Mouse (Mus musculus): Measurements from ENCODE around the gene Gpr156. TPM values are rescaled to one million over a fixed set of nuclear protein-coding genes. Genes with fewer than 3 reads are reported as not detected.
A peak's percentile ranks its signal among the peaks of the same experiment; 100 is the strongest.

Gpr156 gene
- polyA plus RNA-seq, 1 experiment from 2014 or later, result 0.61 TPM

GRCm38 (mm10) chr16:37973855-37974519 lies 57.7 kb downstream of the Gpr156 start:
- Histone ChIP-seq H3K27me3 (replicated peaks; ENCODE audit: control insufficient read depth, insufficient read depth, low read length) (no peaks in the 10 kb centered on the region), H3K27ac (ENCODE audit: low read depth) (0 out of 2 replicates have a peak overlapping the region, but pooled peaks have one; percentile 6), H3K36me3 (ENCODE audit: control insufficient read depth, insufficient read depth, low read length) (no peaks in the 10 kb centered on the region), H3K9me3 (ENCODE audit: control insufficient read depth, low read length) (no peaks in the 10 kb centered on the region), H3K4me3 (ENCODE audit: low read depth, low read length) (no peak overlapping the region), H3K4me1 (replicated peaks; ENCODE audit: control insufficient read depth, insufficient read depth, low read length) (peaks cover 6% of the 10 kb centered on the region; the same call in 1 of the 2 replicates), H3K9ac (ENCODE audit: low read length) (no peak overlapping the region), H3K4me2 (ENCODE audit: low read length) (no peak overlapping the region)
- 32% methylated on average over 11 of the region's 11 CpGs for WGBS
- peak; percentile 47; the same call in 1 of the 2 replicates for ATAC-seq (replicated peaks; ENCODE audit: low FRiP score, low TSS enrichment, low read depth)
- DNase-seq (ENCODE audit: low spot score), result no peak

DNA sequence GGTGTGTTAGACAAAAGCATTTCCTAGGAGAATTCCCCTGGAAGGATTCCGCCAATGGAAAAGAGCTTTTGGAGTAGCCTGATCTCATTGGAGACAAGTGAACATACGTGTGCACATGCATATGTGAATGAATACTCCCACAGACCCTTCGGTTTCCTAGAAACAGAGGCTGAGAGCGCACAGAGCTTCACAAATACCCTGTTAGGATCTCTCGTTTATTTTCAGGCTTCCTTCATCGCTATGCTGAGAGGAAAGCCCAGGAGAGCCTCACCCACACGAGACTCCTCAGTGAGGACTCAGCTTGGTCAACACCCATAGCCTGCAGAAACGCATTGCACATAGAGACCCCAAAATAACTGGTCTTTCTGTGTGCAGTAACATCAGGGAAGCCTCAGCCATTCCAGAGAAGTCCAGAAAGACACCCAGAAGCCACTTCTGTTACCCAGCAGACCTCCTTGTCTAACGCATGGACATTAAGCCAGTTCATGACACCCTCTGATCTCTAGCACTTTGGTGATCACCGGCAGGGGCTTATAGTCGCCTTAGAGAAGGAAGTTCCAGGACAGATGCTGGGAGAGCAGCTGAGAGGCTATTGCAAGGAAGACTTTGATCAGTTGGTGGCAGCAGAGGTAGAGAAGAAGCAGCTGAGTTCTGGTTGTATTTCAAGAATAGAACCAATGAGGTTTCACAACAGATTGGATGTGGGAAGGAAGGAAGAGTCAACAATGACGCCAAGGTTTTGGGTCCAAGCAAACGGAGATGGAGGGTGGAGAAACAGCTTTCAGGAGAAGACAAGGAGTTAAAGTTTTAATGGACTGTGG lies 58.4 kb downstream of the Gpr156 start:
- DNase-seq (ENCODE audit: low spot score) (no peak), ATAC-seq (replicated peaks; ENCODE audit: low FRiP score, low TSS enrichment, low read depth) (no peak)
- Histone ChIP-seq H3K9me3 (ENCODE audit: control insufficient read depth, low read length) (no peaks in the 10 kb centered on the region), H3K4me3 (ENCODE audit: low read depth, low read length) (no peak overlapping the region), H3K4me2 (ENCODE audit: low read length) (no peak overlapping the region), H3K27me3 (replicated peaks; ENCODE audit: control insufficient read depth, insufficient read depth, low read length) (no peaks in the 10 kb centered on the region), H3K36me3 (ENCODE audit: control insufficient read depth, insufficient read depth, low read length) (no peaks in the 10 kb centered on the region), H3K27ac (ENCODE audit: low read depth) (0 out of 2 replicates have a peak overlapping the region, but pooled peaks have one; percentile 6), H3K9ac (ENCODE audit: low read length) (no peak overlapping the region), H3K4me1 (replicated peaks; ENCODE audit: control insufficient read depth, insufficient read depth, low read length) (peaks cover 6% of the 10 kb centered on the region; the same call in 1 of the 2 replicates)
- WGBS, result 45% methylated on average over 13 of the region's 13 CpGs

DNA sequence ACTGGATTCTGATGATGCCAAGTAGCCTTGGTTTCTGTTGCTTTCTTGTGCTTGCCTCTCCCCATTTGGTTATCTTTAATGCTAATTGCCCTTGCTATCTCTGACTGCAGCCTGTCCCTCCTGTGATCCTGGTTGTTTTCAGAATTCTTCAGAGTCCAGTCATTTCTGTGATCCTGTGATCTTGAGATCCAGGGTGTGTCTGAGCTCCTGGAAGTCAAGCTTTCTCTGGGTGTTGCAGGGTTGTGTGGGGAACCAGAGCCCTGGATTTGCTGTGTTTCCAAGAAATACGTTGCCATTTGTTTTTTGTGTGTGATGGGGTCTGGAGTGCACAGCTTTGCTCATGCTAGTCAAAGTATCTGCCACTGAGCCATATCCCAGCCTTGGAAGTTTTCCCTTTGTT lies 65.6 kb downstream of the Gpr156 start:
- H3K9me3 ChIP-seq (ENCODE audit: control insufficient read depth, low read length), result no peaks in the 10 kb centered on the region
- H3K4me2 ChIP-seq (ENCODE audit: low read length), result no peak overlapping the region
- H3K4me1 ChIP-seq (replicated peaks; ENCODE audit: control insufficient read depth, insufficient read depth, low read length), result no peaks in the 10 kb centered on the region
- DNase-seq (ENCODE audit: low spot score), result no peak
- H3K9ac ChIP-seq (ENCODE audit: low read length), result no peak overlapping the region
- no peaks in the 10 kb centered on the region for H3K36me3 ChIP-seq (ENCODE audit: control insufficient read depth, insufficient read depth, low read length)
- H3K4me3 ChIP-seq (ENCODE audit: low read depth, low read length), result no peak overlapping the region
- H3K27me3 ChIP-seq (replicated peaks; ENCODE audit: control insufficient read depth, insufficient read depth, low read length), result no peaks in the 10 kb centered on the region
- WGBS, result 71% methylated on average over 1 of the region's 1 CpGs
- H3K27ac ChIP-seq (ENCODE audit: low read depth), result no peak overlapping the region
- no peak for ATAC-seq (replicated peaks; ENCODE audit: low FRiP score, low TSS enrichment, low read depth)

GRCm38 (mm10) chr16:37988211-37988865 lies 72.0 kb downstream of the Gpr156 start:
- ATAC-seq (replicated peaks; ENCODE audit: low FRiP score, low TSS enrichment, low read depth) (no peak), DNase-seq (ENCODE audit: low spot score) (no peak)
- H3K4me2 ChIP-seq (ENCODE audit: low read length), result no peak overlapping the region
- no peaks in the 10 kb centered on the region for H3K9me3 ChIP-seq (ENCODE audit: control insufficient read depth, low read length)
- no peaks in the 10 kb centered on the region for H3K27me3 ChIP-seq (replicated peaks; ENCODE audit: control insufficient read depth, insufficient read depth, low read length)
- H3K9ac ChIP-seq (ENCODE audit: low read length), result no peak overlapping the region
- 48% methylated on average over 11 of the region's 11 CpGs for WGBS
- H3K4me1 ChIP-seq (replicated peaks; ENCODE audit: control insufficient read depth, insufficient read depth, low read length), result peaks cover 6% of the 10 kb centered on the region; the same call in 1 of the 2 replicates
- no peaks in the 10 kb centered on the region for H3K36me3 ChIP-seq (ENCODE audit: control insufficient read depth, insufficient read depth, low read length)
- H3K27ac ChIP-seq (ENCODE audit: low read depth), result no peak overlapping the region
- no peak overlapping the region for H3K4me3 ChIP-seq (ENCODE audit: low read depth, low read length)

GRCm38 (mm10) chr16:37989796-37990195 lies 73.5 kb downstream of the Gpr156 start:
- H3K9me3 ChIP-seq (ENCODE audit: control insufficient read depth, low read length), result no peaks in the 10 kb centered on the region
- H3K27me3 ChIP-seq (replicated peaks; ENCODE audit: control insufficient read depth, insufficient read depth, low read length), result no peaks in the 10 kb centered on the region
- no peak overlapping the region for H3K4me2 ChIP-seq (ENCODE audit: low read length)
- DNase-seq (ENCODE audit: low spot score) (no peak), ATAC-seq (replicated peaks; ENCODE audit: low FRiP score, low TSS enrichment, low read depth) (no peak; the same call in 1 of the 2 replicates)
- no peak overlapping the region for H3K4me3 ChIP-seq (ENCODE audit: low read depth, low read length)
- no peak overlapping the region for H3K27ac ChIP-seq (ENCODE audit: low read depth)
- no peaks in the 10 kb centered on the region for H3K36me3 ChIP-seq (ENCODE audit: control insufficient read depth, insufficient read depth, low read length)
- 56% methylated on average over 3 of the region's 3 CpGs for WGBS
- no peak overlapping the region for H3K9ac ChIP-seq (ENCODE audit: low read length)
- peaks cover 6% of the 10 kb centered on the region; the same call in 1 of the 2 replicates for H3K4me1 ChIP-seq (replicated peaks; ENCODE audit: control insufficient read depth, insufficient read depth, low read length)

DNA sequence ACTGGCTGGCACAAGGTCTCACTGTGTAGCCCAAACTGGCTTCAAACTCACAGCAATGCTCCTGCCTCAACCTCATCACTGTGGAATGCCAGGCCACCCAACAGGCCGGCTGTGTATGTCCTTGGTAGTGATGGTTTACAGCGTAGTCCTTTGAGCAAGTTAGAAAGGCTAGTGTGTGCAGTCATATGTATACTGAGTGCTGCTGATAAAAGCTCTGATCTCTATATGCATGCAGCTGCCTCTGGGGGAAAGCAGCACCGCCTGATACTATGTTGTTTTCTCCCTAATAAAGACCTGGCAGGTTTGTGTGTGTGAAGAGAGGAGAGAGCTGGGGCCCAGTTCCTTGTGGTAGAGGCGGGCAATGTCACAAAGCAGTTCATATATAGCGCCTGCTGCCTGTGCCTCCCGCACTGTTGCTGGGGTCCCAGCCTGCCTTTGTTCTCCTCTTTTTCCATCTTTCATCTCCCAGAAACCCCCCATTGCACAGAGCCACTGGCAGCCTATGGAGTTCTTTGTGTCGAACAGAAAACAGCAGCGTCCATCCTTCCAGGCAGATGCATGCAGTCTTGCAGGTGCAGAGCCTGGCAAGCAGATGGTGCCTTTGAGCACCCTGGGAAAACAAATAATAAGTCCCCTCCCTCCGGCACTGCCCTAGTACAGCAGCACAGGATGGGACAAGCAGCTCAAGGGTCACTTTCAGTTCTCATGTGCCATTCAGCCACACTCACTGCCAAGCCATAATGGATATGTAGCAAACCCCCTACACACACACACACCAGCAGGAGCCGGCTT lies 74.5 kb downstream of the Gpr156 start:
- peak overlapping the region; percentile 34; the same call in 1 of the 2 replicates for H3K27ac ChIP-seq (ENCODE audit: low read depth)
- H3K4me1 ChIP-seq (replicated peaks; ENCODE audit: control insufficient read depth, insufficient read depth, low read length), result peaks cover 6% of the 10 kb centered on the region; the same call in 1 of the 2 replicates
- H3K9ac ChIP-seq (ENCODE audit: low read length), result no peak overlapping the region
- WGBS, result 47% methylated on average over 10 of the region's 10 CpGs
- H3K27me3 ChIP-seq (replicated peaks; ENCODE audit: control insufficient read depth, insufficient read depth, low read length), result no peaks in the 10 kb centered on the region
- ATAC-seq (replicated peaks; ENCODE audit: low FRiP score, low TSS enrichment, low read depth) (peak; percentile 69), DNase-seq (ENCODE audit: low spot score) (peak; percentile 74)
- no peak overlapping the region for H3K4me2 ChIP-seq (ENCODE audit: low read length)
- no peaks in the 10 kb centered on the region for H3K9me3 ChIP-seq (ENCODE audit: control insufficient read depth, low read length)
- no peak overlapping the region for H3K4me3 ChIP-seq (ENCODE audit: low read depth, low read length)
- H3K36me3 ChIP-seq (ENCODE audit: control insufficient read depth, insufficient read depth, low read length), result no peaks in the 10 kb centered on the region

GRCm38 (mm10) chr16:37992806-37993205 lies 76.5 kb downstream of the Gpr156 start:
- DNase-seq (ENCODE audit: low spot score) (no peak), ATAC-seq (replicated peaks; ENCODE audit: low FRiP score, low TSS enrichment, low read depth) (no peak)
- Histone ChIP-seq H3K4me2 (ENCODE audit: low read length) (no peak overlapping the region), H3K27ac (ENCODE audit: low read depth) (no peak overlapping the region), H3K9ac (ENCODE audit: low read length) (no peak overlapping the region), H3K9me3 (ENCODE audit: control insufficient read depth, low read length) (no peaks in the 10 kb centered on the region), H3K4me1 (replicated peaks; ENCODE audit: control insufficient read depth, insufficient read depth, low read length) (peaks cover 6% of the 10 kb centered on the region; the same call in 1 of the 2 replicates), H3K4me3 (ENCODE audit: low read depth, low read length) (no peak overlapping the region), H3K36me3 (ENCODE audit: control insufficient read depth, insufficient read depth, low read length) (no peaks in the 10 kb centered on the region), H3K27me3 (replicated peaks; ENCODE audit: control insufficient read depth, insufficient read depth, low read length) (no peaks in the 10 kb centered on the region)
- 21% methylated on average over 8 of the region's 8 CpGs for WGBS

GRCm38 (mm10) chr16:37994647-37995046 lies 78.4 kb downstream of the Gpr156 start:
- no peak overlapping the region for H3K27ac ChIP-seq (ENCODE audit: low read depth)
- peak overlapping the region; percentile 20; the same call in 1 of the 2 replicates for H3K4me2 ChIP-seq (ENCODE audit: low read length)
- no peak for DNase-seq (ENCODE audit: low spot score)
- H3K4me3 ChIP-seq (ENCODE audit: low read depth, low read length), result no peak overlapping the region
- no peaks in the 10 kb centered on the region for H3K27me3 ChIP-seq (replicated peaks; ENCODE audit: control insufficient read depth, insufficient read depth, low read length)
- ATAC-seq (replicated peaks; ENCODE audit: low FRiP score, low TSS enrichment, low read depth), result no peak
- WGBS, result 15% methylated on average over 12 of the region's 12 CpGs
- no peaks in the 10 kb centered on the region for H3K36me3 ChIP-seq (ENCODE audit: control insufficient read depth, insufficient read depth, low read length)
- no peak overlapping the region for H3K9ac ChIP-seq (ENCODE audit: low read length)
- H3K9me3 ChIP-seq (ENCODE audit: control insufficient read depth, low read length), result no peaks in the 10 kb centered on the region
- peaks cover 6% of the 10 kb centered on the region; the same call in 1 of the 2 replicates for H3K4me1 ChIP-seq (replicated peaks; ENCODE audit: control insufficient read depth, insufficient read depth, low read length)
